Mouse (Mus musculus): ENCODE results near the gene Gpr139. TPM values are rescaled to one million over a fixed set of nuclear protein-coding genes. Genes with fewer than 3 reads are reported as not detected.

Gpr139 gene
- polyA plus RNA-seq (2015; fragmentation: Nextera tagmentation; extraction: Ambion mirVana), result 16.0 and 16.6 TPM in 2 replicates

DNA sequence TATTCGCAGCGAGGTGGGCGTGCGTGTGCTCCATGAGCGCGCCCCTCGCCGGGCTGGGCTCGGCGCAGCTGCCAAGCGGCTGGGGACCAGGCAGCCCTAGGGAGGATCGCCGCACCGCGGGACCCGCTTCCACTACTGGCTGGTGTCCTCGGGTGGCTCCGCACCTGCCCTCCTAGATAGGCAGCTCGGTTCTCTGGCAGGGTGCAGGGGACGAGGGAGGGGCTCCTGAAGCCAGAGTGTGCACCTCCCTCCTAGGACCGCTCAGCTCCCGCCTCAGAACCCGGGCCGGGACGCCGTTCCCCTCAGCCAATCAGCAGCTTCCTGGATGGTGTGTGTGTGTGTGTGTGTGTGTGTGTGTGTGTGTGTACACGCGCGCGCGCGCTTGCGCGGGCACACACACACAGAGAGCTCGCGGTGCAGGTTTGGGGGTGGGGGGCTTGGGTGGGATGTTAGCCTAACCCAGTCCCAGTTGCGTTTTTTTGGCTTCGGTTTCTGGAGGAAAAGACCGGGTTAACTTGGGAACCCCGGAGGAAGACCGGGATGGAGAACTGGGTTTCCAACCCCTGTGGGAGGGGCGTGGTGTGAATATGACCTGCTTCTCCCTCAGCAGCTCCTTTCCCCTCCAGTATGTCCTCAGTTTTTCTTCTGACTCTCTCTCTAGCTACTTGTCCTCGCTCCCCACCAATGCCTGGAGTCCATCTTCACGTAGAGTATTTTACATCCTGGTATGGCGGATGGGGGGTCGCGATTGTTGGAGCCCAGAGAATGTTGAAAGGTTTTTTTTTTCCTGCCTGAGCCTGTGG, at the start of gene Gpr139:
Gene Gpr139 (minus strand): TSS at position 263 of the 803 bp plus-strand sequence.
- peak; percentile 95 for ATAC-seq
- Histone ChIP-seq H3K27me3 (ENCODE audit: control insufficient read depth, insufficient read depth, low read depth, low read length) (no peaks in the 10 kb centered on the region), H3K4me3 (ENCODE audit: low read depth, low read length) (peak within 1 kb of the TSS; percentile 78), H3K9me3 (replicated peaks; ENCODE audit: control insufficient read depth, low read length, poor library complexity, severe bottlenecking) (no peaks in the 10 kb centered on the region), H3K36me3 (ENCODE audit: control insufficient read depth, insufficient read depth, low read length) (no peaks in the 10 kb centered on the region), H3K4me1 (ENCODE audit: control insufficient read depth, insufficient read depth, low read length) (peaks cover 20% of the 10 kb centered on the region), H3K9ac (ENCODE audit: low read depth, low read length) (peak within 1 kb of the TSS; percentile 93), H3K4me2 (ENCODE audit: low read length) (peak within 1 kb of the TSS; percentile 87), H3K27ac (ENCODE audit: low read length) (peak within 1 kb of the TSS; percentile 89)
- under 1% methylated on average over 47 of the region's 47 CpGs for WGBS

- Histone ChIP-seq H3K36me3 (ENCODE audit: control insufficient read depth, insufficient read depth, low read length) (no peaks in the 10 kb centered on the region), H3K27ac (ENCODE audit: low read length) (no peak overlapping the region), H3K4me2 (ENCODE audit: low read length) (no peak overlapping the region), H3K9me3 (replicated peaks; ENCODE audit: control insufficient read depth, low read length, poor library complexity, severe bottlenecking) (no peaks in the 10 kb centered on the region), H3K27me3 (ENCODE audit: control insufficient read depth, insufficient read depth, low read depth, low read length) (no peaks in the 10 kb centered on the region), H3K4me3 (ENCODE audit: low read depth, low read length) (no peak overlapping the region), H3K9ac (ENCODE audit: low read depth, low read length) (no peak overlapping the region), H3K4me1 (ENCODE audit: control insufficient read depth, insufficient read depth, low read length) (no peaks in the 10 kb centered on the region)
- WGBS, result 42% methylated on average over 3 of the region's 3 CpGs
- no peak for ATAC-seq
These were observed 46.6 kb upstream of the Gpr139 start for GRCm38 (mm10) chr7:119230971-119231370.

GRCm38 (mm10) chr7:119222706-119223105, 38.3 kb upstream of the Gpr139 start:
- no peak overlapping the region for H3K4me3 ChIP-seq (ENCODE audit: low read depth, low read length)
- H3K36me3 ChIP-seq (ENCODE audit: control insufficient read depth, insufficient read depth, low read length), result no peaks in the 10 kb centered on the region
- ATAC-seq, result no peak
- H3K27ac ChIP-seq (ENCODE audit: low read length), result no peak overlapping the region
- H3K9me3 ChIP-seq (replicated peaks; ENCODE audit: control insufficient read depth, low read length, poor library complexity, severe bottlenecking), result no peaks in the 10 kb centered on the region
- no peak overlapping the region for H3K4me2 ChIP-seq (ENCODE audit: low read length)
- no peak overlapping the region for H3K9ac ChIP-seq (ENCODE audit: low read depth, low read length)
- H3K27me3 ChIP-seq (ENCODE audit: control insufficient read depth, insufficient read depth, low read depth, low read length), result no peaks in the 10 kb centered on the region
- 96% methylated on average over 4 of the region's 4 CpGs for WGBS
- H3K4me1 ChIP-seq (ENCODE audit: control insufficient read depth, insufficient read depth, low read length), result no peaks in the 10 kb centered on the region

GRCm38 (mm10) chr7:119219121-119219520, 34.7 kb upstream of the Gpr139 start:
- no peaks in the 10 kb centered on the region for H3K9me3 ChIP-seq (replicated peaks; ENCODE audit: control insufficient read depth, low read length, poor library complexity, severe bottlenecking)
- no peak overlapping the region for H3K9ac ChIP-seq (ENCODE audit: low read depth, low read length)
- no peak overlapping the region for H3K27ac ChIP-seq (ENCODE audit: low read length)
- H3K27me3 ChIP-seq (ENCODE audit: control insufficient read depth, insufficient read depth, low read depth, low read length), result no peaks in the 10 kb centered on the region
- H3K4me2 ChIP-seq (ENCODE audit: low read length), result no peak overlapping the region
- H3K4me3 ChIP-seq (ENCODE audit: low read depth, low read length), result no peak overlapping the region
- ATAC-seq, result no peak
- WGBS, result 78% methylated on average over 2 of the region's 2 CpGs
- H3K4me1 ChIP-seq (ENCODE audit: control insufficient read depth, insufficient read depth, low read length), result no peaks in the 10 kb centered on the region
- H3K36me3 ChIP-seq (ENCODE audit: control insufficient read depth, insufficient read depth, low read length), result no peaks in the 10 kb centered on the region

DNA sequence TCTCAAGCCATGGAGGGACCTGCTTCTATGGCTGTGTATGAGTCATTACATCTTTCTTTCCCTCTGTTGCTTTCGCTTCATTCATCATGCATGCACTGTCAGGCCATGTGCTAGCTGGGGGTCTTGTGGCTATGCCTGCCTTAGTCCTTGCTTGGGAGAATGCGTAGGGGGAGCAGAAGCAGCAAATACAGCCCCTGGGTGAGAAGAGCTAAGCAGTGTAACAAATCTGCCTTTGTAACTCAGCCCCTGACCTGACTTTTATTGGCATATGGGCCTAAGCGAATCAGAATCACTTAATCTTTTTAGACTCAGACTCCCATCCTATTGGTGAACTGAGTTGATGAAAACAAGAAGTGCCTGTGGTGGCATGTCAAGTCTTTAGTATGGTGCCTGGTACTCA, 22.8 kb upstream of the Gpr139 start:
- no peaks in the 10 kb centered on the region for H3K4me1 ChIP-seq (ENCODE audit: control insufficient read depth, insufficient read depth, low read length)
- H3K4me3 ChIP-seq (ENCODE audit: low read depth, low read length), result no peak overlapping the region
- no peaks in the 10 kb centered on the region for H3K36me3 ChIP-seq (ENCODE audit: control insufficient read depth, insufficient read depth, low read length)
- no peaks in the 10 kb centered on the region for H3K27me3 ChIP-seq (ENCODE audit: control insufficient read depth, insufficient read depth, low read depth, low read length)
- H3K4me2 ChIP-seq (ENCODE audit: low read length), result no peak overlapping the region
- no peak for ATAC-seq
- H3K9ac ChIP-seq (ENCODE audit: low read depth, low read length), result no peak overlapping the region
- no peak overlapping the region for H3K27ac ChIP-seq (ENCODE audit: low read length)
- no peaks in the 10 kb centered on the region for H3K9me3 ChIP-seq (replicated peaks; ENCODE audit: control insufficient read depth, low read length, poor library complexity, severe bottlenecking)
- WGBS, result 49% methylated on average over 3 of the region's 3 CpGs

GRCm38 (mm10) chr7:119186374-119186773, 2.0 kb upstream of the Gpr139 start:
- Histone ChIP-seq H3K9ac (ENCODE audit: low read depth, low read length) (no peak overlapping the region), H3K4me2 (ENCODE audit: low read length) (0 out of 2 replicates have a peak overlapping the region, but pooled peaks have one; percentile 87), H3K4me1 (ENCODE audit: control insufficient read depth, insufficient read depth, low read length) (peaks cover 20% of the 10 kb centered on the region), H3K27me3 (ENCODE audit: control insufficient read depth, insufficient read depth, low read depth, low read length) (no peaks in the 10 kb centered on the region), H3K36me3 (ENCODE audit: control insufficient read depth, insufficient read depth, low read length) (no peaks in the 10 kb centered on the region), H3K27ac (ENCODE audit: low read length) (peak overlapping the region; percentile 55; the same call in 1 of the 2 replicates), H3K9me3 (replicated peaks; ENCODE audit: control insufficient read depth, low read length, poor library complexity, severe bottlenecking) (no peaks in the 10 kb centered on the region), H3K4me3 (ENCODE audit: low read depth, low read length) (no peak overlapping the region)
- ATAC-seq, result no peak
- WGBS, result 13% methylated on average over 11 of the region's 11 CpGs

DNA sequence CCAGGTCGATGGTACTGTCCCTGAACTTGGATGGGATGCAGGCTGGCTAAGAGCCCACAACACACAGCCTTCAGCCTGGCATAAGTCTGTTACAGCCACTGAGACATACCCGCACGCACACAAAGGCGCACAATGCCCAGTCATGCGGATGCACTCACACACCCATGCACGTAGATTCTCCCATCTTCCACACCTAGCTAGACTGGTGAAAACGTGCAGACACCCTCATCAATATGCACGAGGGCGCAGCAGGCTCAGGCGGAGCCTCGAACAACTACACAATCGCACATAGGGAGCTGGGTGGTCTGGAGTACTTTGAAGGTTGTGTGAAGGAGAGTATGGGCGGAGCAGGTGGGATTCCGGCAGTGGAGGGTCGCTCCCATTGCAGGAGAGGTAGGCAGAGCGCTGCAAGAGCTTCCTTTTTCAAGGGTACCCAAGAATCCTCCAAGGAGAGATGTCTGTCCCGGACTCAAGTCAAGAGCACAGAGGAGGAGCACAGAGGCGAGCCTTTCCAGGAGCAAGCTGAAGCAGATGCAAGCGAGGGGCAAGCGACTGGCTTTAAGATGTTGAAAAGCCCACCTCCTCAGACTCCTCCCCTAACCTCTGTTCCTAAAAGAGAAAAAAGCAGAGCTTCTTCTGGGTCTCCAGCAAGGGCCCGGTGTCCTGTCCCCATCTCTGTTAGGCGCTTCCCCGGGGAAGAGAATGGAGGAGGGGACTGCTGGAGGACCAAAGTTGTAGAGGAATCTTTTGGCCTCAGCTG, 958 bp upstream of the Gpr139 start:
- Histone ChIP-seq H3K9ac (ENCODE audit: low read depth, low read length) (peak overlapping the region; percentile 93), H3K4me1 (ENCODE audit: control insufficient read depth, insufficient read depth, low read length) (peaks cover 20% of the 10 kb centered on the region), H3K4me3 (ENCODE audit: low read depth, low read length) (peak overlapping the region; percentile 78), H3K36me3 (ENCODE audit: control insufficient read depth, insufficient read depth, low read length) (no peaks in the 10 kb centered on the region), H3K9me3 (replicated peaks; ENCODE audit: control insufficient read depth, low read length, poor library complexity, severe bottlenecking) (no peaks in the 10 kb centered on the region), H3K27me3 (ENCODE audit: control insufficient read depth, insufficient read depth, low read depth, low read length) (no peaks in the 10 kb centered on the region), H3K27ac (ENCODE audit: low read length) (peak overlapping the region; percentile 89), H3K4me2 (ENCODE audit: low read length) (peak overlapping the region; percentile 87)
- WGBS, result 2% methylated on average over 23 of the region's 23 CpGs
- peak; percentile 83 for ATAC-seq

DNA sequence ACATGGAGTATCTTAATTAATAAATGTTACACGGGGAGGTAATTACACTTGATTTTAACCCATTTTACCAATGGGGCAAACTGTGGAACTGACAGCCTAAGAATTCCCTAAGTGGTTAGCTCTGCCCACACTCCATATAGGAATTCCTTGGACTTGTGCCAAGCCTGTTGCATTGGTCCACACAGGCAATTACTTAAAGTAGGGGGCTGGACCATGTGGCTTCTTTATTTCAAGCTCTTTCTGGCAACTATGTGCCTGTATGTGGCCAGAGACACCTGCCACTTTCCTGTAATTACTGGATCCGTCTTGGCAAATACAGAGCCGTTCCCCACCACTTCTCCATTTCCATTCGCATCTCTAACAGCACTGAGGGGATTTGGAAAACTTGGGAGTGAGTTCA, 3.4 kb downstream of the Gpr139 start:
- no peak overlapping the region for H3K27ac ChIP-seq (ENCODE audit: low read length)
- H3K27me3 ChIP-seq (ENCODE audit: control insufficient read depth, insufficient read depth, low read depth, low read length), result no peaks in the 10 kb centered on the region
- H3K4me1 ChIP-seq (ENCODE audit: control insufficient read depth, insufficient read depth, low read length), result peaks cover 19% of the 10 kb centered on the region
- H3K9me3 ChIP-seq (replicated peaks; ENCODE audit: control insufficient read depth, low read length, poor library complexity, severe bottlenecking), result no peaks in the 10 kb centered on the region
- no peak for ATAC-seq
- no peak overlapping the region for H3K4me3 ChIP-seq (ENCODE audit: low read depth, low read length)
- no peaks in the 10 kb centered on the region for H3K36me3 ChIP-seq (ENCODE audit: control insufficient read depth, insufficient read depth, low read length)
- WGBS, result 57% methylated on average over 4 of the region's 4 CpGs
- H3K9ac ChIP-seq (ENCODE audit: low read depth, low read length), result no peak overlapping the region
- H3K4me2 ChIP-seq (ENCODE audit: low read length), result peak overlapping the region; percentile 26

DNA sequence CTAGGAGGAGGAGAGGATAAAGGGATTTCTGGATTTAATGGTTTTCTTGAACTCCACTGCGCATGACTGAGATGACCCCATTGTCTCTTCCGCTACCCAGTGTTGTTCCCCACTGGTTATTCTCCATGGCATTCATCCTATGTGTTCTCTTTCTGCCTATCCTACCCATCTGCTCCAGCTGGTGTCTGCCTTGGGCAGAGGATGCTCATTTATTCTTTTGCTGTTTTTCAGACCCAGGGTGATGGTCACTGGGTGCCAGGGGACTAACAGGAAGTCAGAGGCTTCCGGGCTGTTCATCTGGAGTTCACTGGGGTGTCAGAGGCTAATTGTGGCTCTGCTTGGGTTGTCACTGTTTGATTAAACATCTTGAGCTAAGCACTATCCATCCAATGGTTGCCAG, 24.4 kb downstream of the Gpr139 start:
- 43% methylated on average over 3 of the region's 3 CpGs for WGBS
- Histone ChIP-seq H3K27me3 (ENCODE audit: control insufficient read depth, insufficient read depth, low read depth, low read length) (no peaks in the 10 kb centered on the region), H3K4me1 (ENCODE audit: control insufficient read depth, insufficient read depth, low read length) (no peaks in the 10 kb centered on the region), H3K27ac (ENCODE audit: low read length) (no peak overlapping the region), H3K4me2 (ENCODE audit: low read length) (no peak overlapping the region), H3K9me3 (replicated peaks; ENCODE audit: control insufficient read depth, low read length, poor library complexity, severe bottlenecking) (no peaks in the 10 kb centered on the region), H3K36me3 (ENCODE audit: control insufficient read depth, insufficient read depth, low read length) (no peaks in the 10 kb centered on the region; the same call in 1 of the 2 replicates), H3K9ac (ENCODE audit: low read depth, low read length) (no peak overlapping the region), H3K4me3 (ENCODE audit: low read depth, low read length) (no peak overlapping the region)
- no peak for ATAC-seq
